Mouse (Mus musculus): ENCODE measurements at regions not wholly inside any gene's neighbourhood (a gene's known extent, or its start where the extent isn't known, plus 50 kb on each side); places are given as distances from the start of the nearest gene placed in this dataset.

DNA sequence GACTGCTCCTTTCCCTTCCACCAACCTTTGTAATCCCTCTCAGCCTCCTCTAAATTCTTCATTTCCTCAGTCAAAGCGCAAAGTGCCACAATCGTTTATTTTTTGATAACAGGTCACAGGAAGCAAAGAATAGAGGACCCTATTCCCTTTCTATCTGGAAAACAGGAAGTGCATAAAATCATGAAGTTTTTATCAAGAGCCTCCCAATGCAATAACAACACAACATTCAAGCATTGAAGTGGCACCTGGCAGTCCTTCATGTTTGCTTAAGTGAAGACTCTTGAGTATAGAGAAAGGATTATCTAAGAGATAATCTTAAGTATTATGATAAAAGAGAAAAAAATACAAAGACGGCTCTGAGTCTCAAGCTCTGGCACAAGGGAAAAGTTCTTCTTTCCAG lies 111.9 kb downstream of the Ibtk start:
- no peak for DNase-seq (ENCODE audit: low read depth, low spot score)

- no peak for DNase-seq (ENCODE audit: low read depth, low spot score)
Observed at GRCm38 (mm10) chr9:85636131-85636447, 113.0 kb downstream of the Ibtk start.

- peak; percentile 42 for DNase-seq (ENCODE audit: low read depth, low spot score)
Observed at GRCm38 (mm10) chr9:85635438-85636130, 113.5 kb downstream of the Ibtk start.

- DNase-seq (ENCODE audit: low read depth, low spot score): peak; percentile 54
Observed at GRCm38 (mm10) chr9:85634786-85635185, 114.3 kb downstream of the Ibtk start.

DNA sequence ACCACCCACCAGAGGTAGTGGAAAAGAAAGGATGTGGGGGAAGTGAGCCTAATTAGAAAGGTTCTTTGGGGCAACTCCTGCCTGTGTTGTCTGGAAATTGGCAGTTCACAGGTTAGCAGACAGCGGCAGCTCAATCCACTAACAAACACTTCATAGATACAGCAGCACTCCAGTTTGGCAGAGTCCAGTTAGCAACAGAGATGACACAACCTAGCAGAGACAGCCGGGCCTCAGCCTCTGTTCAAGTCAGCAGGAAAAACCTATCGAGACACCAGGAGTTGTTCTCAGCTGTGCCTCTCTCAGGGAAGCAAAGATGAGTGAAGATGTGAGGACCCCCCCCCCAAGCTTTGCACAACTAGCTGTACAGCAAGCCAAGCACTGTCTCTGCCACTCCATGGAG lies 131.2 kb downstream of the Ibtk start:
- no peak for DNase-seq (ENCODE audit: low read depth, low spot score)

DNA sequence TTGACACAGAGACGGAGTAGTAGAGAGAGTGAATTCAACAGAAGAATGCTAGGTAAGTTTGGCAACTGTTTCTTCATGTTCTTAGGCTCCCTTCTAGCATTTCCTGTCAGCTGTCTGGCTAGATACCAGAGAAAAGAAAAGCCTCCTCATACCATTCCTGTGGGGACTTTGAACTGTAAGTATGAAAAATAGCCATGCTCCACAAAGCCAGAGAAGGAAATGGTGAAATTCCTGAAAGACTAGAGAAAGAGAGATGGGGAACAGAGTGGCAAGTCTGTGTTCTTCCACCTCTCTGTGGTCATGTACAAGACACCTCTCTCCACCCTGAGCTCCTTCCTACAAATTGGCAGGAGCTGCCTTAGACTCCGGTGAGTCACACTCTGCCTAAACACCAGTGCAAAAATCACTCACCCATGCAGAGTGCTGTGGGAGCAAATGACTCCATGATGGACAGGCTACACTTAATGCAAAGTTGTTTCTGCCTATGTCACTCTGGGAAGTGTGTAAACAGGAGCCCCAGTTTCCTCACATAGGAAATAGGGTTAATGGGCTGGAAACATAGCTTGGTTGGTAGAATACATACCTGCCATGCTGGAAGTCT lies 131.9 kb downstream of the Ibtk start:
- no peak for DNase-seq (ENCODE audit: low read depth, low spot score)

DNA sequence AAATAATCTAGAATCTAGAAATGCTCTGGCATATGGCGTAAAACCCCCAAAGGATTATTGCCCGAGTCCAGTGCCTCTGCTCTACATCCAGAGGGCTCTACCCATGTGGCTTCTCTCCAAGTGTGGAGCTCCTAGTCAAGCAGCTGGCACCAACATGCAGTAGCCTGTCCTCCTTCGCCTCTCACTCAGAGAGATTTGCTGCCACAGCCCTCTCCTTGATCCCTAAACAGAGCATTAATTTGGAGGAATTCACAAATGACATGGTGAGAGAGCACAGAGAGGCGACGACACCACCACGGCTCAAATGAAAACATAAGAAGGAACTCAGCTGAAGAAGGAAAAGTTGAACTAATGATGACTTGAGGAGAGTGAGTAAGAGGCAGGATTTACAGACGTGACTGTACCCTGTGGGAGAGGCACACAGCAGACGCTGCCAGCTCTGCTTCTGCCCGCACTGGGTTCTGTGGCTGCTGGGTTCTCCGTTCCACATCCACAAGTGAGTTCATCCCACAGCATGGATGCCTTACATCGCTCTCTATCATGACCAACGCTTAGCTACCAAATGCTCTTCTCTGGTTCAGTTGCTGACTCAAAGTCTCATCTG lies 132.8 kb downstream of the Ibtk start:
- DNase-seq (ENCODE audit: low read depth, low spot score): no peak

DNA sequence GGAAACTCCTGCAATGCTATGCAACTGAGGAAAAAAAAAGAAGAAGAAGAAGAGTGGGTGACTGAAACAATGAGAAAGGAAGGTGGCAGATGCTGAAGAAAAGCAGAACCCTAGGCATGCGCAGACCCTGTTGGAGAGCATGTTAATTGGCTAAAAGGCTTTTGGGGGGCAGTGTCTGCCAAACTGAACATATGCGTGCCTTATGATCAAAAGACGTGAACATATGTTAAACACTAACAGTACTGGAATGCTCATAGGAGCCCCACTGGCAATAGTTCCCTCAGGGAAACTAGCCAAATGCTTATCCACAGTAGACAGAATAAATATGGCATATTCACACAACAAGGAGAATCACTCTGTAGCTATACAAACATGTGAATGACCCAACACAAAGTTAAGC lies 140.0 kb downstream of the Ibtk start:
- DNase-seq (ENCODE audit: low read depth, low spot score): no peak

DNA sequence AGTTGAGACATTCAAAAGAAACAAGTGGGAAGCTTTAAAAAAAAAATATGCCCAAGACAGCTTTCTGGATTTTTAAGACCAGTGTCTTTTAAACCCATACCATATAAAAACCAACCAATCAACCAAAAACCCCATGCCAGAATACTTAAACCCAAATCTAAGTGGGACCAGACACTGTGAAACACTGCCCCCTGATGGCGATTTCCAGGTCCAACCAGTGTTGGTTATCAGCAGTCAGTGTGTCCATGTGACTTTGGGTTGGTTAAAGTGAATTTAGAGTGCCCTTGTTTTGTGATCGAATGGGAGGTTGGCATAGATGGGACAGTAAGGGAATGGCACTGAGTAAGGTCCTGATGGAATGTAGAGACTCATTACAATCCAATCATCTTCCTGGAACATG lies 152.2 kb downstream of the Ibtk start:
- peak; percentile 41 for DNase-seq (ENCODE audit: low read depth, low spot score)

DNA sequence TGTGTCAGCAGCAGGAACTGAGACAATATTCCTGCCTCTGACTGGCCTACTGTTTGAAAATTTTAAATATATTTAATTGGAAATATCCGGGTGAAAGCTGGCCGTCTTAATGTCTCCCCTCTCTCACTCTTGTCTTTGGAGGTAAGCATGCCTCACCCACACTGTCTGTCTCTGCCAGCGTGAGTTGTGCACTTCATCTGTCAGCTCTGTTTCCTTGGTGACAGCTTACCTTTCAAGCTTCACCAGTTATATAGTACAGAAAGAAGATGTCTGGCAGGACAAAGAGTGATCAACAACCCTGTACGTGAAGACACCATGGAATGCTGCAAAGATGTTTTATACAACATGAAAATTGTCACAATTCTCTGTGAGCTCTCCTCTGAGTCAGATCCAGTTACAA lies 155.3 kb downstream of the Ibtk start:
- no peak for DNase-seq (ENCODE audit: low read depth, low spot score)

DNA sequence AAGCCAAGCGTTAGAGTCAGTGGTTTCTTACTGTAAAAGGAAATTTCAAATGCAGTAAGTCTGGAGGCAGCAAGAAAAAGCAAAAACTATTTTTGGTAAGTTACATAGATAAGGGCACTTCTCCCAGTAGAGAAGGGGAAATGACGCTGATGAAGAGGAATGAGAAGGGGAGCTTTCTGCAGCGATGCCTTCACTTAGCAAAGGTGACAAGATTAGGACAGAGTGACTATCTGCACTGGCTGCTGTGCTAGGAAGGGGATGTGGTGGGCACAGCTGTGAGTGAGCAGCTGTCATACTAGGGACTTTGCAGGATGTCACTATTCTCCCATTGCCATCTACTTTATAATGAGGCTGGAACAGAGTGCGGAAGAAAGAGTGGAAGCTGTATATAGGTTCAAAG lies 156.5 kb downstream of the Ibtk start:
- DNase-seq (ENCODE audit: low read depth, low spot score): no peak

DNA sequence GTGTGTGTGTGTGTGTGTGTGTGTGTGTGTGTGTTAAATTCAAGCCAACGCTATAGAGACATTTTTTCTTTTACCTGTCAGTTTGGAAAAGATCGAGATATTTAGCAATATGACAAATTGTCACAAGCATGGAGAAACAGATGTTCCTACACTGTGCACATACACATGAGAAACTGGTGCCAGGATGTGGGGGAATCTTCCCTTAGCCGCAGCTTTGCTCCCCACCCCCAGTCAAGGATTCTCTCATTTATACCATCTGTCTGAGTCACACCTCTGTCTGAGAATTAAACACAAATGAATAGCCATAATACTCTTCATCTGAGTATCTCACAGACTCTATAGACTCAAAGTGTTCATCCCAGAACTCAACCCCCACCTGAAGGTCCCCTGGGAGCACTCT lies 159.9 kb downstream of the Ibtk start:
- no peak for DNase-seq (ENCODE audit: low read depth, low spot score)

DNA sequence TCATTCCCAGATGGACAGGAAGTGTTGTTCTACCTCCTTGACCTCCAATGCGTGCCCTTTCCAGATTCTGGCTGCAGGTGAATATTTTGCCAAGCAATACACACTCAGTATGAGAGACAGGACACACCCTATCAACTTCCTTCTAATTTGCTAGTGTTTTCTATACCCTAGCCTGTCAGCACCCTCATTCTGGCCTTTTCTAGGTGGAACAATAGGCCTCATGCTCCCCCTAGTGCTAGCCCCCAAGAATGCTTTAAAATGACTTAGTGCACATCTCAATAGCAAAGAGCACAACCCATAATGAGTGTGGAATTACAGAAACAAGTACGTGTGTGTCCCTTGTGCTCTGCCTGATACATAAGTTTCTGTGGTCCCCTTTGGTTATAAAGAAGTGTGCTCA lies 161.1 kb downstream of the Ibtk start:
- DNase-seq (ENCODE audit: low read depth, low spot score): peak; percentile 23

GRCm38 (mm10) chr9:85581028-85581595 lies 168.0 kb downstream of the Ibtk start:
- DNase-seq (ENCODE audit: low read depth, low spot score): no peak

GRCm38 (mm10) chr9:85577812-85578211 lies 171.3 kb downstream of the Ibtk start:
- DNase-seq (ENCODE audit: low read depth, low spot score): no peak

- no peak for DNase-seq (ENCODE audit: low read depth, low spot score)
Observed at GRCm38 (mm10) chr9:85577338-85577737, 171.8 kb downstream of the Ibtk start.

DNA sequence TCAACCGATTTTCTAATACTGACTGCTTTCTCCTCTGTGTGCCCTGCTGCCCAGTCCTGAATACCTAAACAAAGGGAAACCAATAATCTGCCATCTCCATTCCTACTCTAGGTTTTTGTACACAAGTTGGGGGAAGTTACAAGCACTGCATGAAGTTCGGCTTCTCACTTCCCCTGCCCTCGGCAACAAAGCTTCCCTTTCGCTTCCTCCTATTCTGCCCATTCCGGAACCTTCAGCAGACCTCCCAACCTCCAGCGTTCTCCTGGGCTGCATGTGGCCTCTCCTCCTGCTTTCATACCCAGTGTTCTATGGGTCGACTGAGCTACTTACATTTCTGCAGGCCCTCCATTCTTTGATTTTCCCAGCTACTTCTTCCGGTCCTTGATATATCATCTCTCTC lies 180.3 kb downstream of the Ibtk start:
- DNase-seq (ENCODE audit: low read depth, low spot score): no peak

- no peak for DNase-seq (ENCODE audit: low read depth, low spot score)
Observed at GRCm38 (mm10) chr9:85551871-85552270, 197.3 kb downstream of the Ibtk start.

GRCm38 (mm10) chr9:85550455-85550854 lies 198.7 kb downstream of the Ibtk start:
- DNase-seq (ENCODE audit: low read depth, low spot score): no peak

GRCm38 (mm10) chr9:85546226-85546625 lies 202.9 kb downstream of the Ibtk start:
- DNase-seq (ENCODE audit: low read depth, low spot score): no peak

- no peak for DNase-seq (ENCODE audit: low read depth, low spot score)
Observed at GRCm38 (mm10) chr9:85545566-85545965, 203.6 kb downstream of the Ibtk start.

GRCm38 (mm10) chr9:85538557-85538956 lies 210.6 kb downstream of the Ibtk start:
- no peak for DNase-seq (ENCODE audit: low read depth, low spot score)

- no peak for DNase-seq (ENCODE audit: low read depth, low spot score)
Observed at GRCm38 (mm10) chr9:85528421-85528820, 201.3 kb upstream of the Tent5a start.
